Mouse (Mus musculus) thymus, adult 2 months (tissue): ENCODE measurements around the gene Rasl2-9. TPM values are rescaled to one million over a fixed set of nuclear protein-coding genes. Genes with fewer than 3 reads are reported as not detected.

Experiments
- DNase-seq: peaks from one replicate; pipeline ENCODE4 v3.0.0; 2021
- H3K27ac ChIP-seq: fragments of 200-500 bp; 2 replicates; pipeline ENCODE4 v1.5.1; 2012; ENCODE audit warnings: low read length, control low read depth; ENCODE audit not compliant: control insufficient read depth, insufficient read depth
- H3K27me3 ChIP-seq: fragments of 200-500 bp; 2 replicates; pipeline ENCODE4 v1.6.1; 2012; ENCODE audit warnings: mild to moderate bottlenecking, low read length, moderate library complexity, mixed read lengths; ENCODE audit not compliant: control insufficient read depth, insufficient read depth
- H3K36me3 ChIP-seq: fragments of 200-500 bp; 2 replicates; pipeline ENCODE4 v1.6.1; 2012; ENCODE audit warnings: mild to moderate bottlenecking, low read length, moderate library complexity; ENCODE audit not compliant: control insufficient read depth, insufficient read depth
- H3K4me1 ChIP-seq: fragments of 200-500 bp; replicated peaks from 2 replicates; pipeline ENCODE4 v1.6.1; 2012; ENCODE audit warnings: low read length; ENCODE audit not compliant: control insufficient read depth, insufficient read depth
- H3K4me3 ChIP-seq: fragments of 200-500 bp; 2 replicates; pipeline ENCODE4 v1.5.1; 2012; ENCODE audit warnings: mild to moderate bottlenecking, low read length, control low read depth, moderate library complexity; ENCODE audit not compliant: control insufficient read depth, insufficient read depth
- CTCF ChIP-seq: fragments of 200-500 bp; IDR thresholded peaks from 2 replicates; pipeline ENCODE4 v1.5.1; 2012; ENCODE audit warnings: mild to moderate bottlenecking, control low read depth, low read length, moderate library complexity, borderline replicate concordance; ENCODE audit not compliant: control insufficient read depth, poor library complexity, insufficient read depth; ENCODE audit errors: extremely low read depth
- POLR2A ChIP-seq: fragments of 200-500 bp; IDR thresholded peaks from 2 replicates; pipeline ENCODE4 v1.6.1; 2012; ENCODE audit warnings: mild to moderate bottlenecking, low read length, control low read depth, moderate library complexity; ENCODE audit not compliant: control insufficient read depth, poor library complexity, insufficient read depth; ENCODE audit errors: extremely low read depth
- WGBS: fragments of 180-500 bp; shearing (Covaris S2); methylation state at CpG from one replicate; pipeline ENCODE4 v1.1.7; 2018; 5-methylcytosine and 5-hydroxymethylcytosine counted together
- polyA plus RNA-seq: library from polyadenylated mRNA; depleted of rRNA; stranded (reverse); fragments of >200 nt; gene quantifications from 2 replicates; pipeline ENCODE4 v1.2.3, GENCODE M21; 2012

Rasl2-9 gene
- polyA plus RNA-seq, 1 experiment: 0.39 TPM

DNA sequence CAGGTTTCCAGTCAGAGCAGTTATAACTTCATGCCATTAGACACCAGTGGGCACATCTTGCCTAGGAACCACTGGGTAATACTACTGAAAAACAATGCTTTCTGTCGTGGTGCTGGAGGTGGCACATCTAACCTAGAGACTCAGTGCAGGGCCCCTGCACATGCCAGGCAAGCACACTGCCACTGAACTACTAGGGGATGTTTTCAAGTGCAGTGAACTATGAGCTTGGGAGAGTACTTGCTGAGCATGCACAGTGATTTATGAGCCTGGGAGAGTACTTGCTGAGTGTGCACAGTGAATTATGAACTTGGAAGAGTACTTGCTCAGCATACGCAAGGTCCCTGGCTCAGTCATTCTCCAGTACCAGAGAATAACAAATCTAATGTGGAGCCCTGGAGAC, 23.2 kb downstream of the Rasl2-9 start:
- WGBS: 84% methylated on average over 2 of the region's 2 CpGs
- TF ChIP-seq POLR2A (no peak), CTCF (no peak)
- H3K27ac ChIP-seq: no peak overlapping the region
- peaks cover 5% of the 10 kb centered on the region; the same call in 1 of the 2 replicates for H3K4me1 ChIP-seq
- 0 out of 2 replicates have a peak, but pooled peaks cover 4% of the 10 kb centered on the region for H3K36me3 ChIP-seq
- H3K27me3 ChIP-seq: no peaks in the 10 kb centered on the region
- DNase-seq: no peak
- H3K4me3 ChIP-seq: no peak overlapping the region

DNA sequence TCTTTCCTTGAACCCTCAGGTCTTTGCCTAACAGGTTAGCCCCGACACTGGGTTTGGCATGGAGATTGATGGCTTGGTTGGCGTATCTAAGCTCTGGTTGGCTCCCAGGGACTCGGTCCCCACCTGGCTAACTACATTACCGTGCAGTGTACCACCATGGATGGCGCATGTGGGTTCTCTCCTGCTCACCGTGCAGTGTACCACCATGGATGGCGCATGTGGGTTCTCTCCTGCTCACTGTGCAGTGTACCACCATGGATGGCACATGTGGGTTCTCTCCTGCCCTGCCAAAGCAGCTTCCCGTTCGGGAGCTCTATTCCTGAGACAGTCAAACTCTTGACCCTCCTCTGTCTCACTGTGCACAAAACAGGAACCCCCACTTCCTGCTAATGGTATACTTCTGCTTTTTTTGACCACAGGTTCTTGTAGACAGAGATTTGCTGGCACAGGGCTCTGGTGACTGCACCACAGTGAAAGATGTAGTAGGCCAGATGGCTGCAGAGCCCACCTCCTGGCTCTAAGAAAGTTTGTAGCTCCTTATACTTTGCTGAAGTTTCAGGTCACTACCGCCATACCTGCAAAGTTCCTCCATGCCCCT, 24.6 kb downstream of the Rasl2-9 start:
- no peak for DNase-seq
- Histone ChIP-seq H3K4me3 (no peak overlapping the region), H3K27ac (no peak overlapping the region), H3K4me1 (peaks cover 5% of the 10 kb centered on the region; the same call in 1 of the 2 replicates), H3K27me3 (no peaks in the 10 kb centered on the region), H3K36me3 (peaks cover 14% of the 10 kb centered on the region)
- TF ChIP-seq CTCF: no peak
- no peak for TF ChIP-seq POLR2A
- 6% methylated on average over 10 of the region's 10 CpGs for WGBS

DNA sequence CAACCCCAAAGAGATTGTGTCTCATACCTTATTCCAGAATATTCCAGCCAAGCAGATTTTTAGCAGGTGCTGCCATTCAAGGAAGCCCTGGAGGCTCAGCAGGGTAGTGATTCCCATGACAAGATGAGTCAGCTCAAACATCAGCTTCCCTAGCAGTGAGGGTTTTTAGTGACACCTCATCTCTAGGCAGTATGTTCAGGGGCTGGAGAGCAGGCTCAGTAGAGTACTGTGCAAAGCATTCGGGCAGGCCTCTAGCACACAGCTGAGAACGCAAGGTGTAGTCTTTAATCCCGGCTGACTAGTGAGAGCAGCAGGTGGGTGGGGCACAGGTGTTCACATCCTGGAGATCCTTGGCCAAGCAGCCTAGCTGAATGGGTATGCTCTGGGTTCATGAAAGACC, 26.0 kb downstream of the Rasl2-9 start:
- DNase-seq: no peak
- Histone ChIP-seq H3K27ac (no peak overlapping the region), H3K27me3 (no peaks in the 10 kb centered on the region), H3K4me1 (peaks cover 5% of the 10 kb centered on the region; the same call in 1 of the 2 replicates), H3K36me3 (peaks cover 24% of the 10 kb centered on the region), H3K4me3 (no peak overlapping the region)
- WGBS: 88% methylated on average over 3 of the region's 3 CpGs
- TF ChIP-seq POLR2A: no peak
- no peak for TF ChIP-seq CTCF

DNA sequence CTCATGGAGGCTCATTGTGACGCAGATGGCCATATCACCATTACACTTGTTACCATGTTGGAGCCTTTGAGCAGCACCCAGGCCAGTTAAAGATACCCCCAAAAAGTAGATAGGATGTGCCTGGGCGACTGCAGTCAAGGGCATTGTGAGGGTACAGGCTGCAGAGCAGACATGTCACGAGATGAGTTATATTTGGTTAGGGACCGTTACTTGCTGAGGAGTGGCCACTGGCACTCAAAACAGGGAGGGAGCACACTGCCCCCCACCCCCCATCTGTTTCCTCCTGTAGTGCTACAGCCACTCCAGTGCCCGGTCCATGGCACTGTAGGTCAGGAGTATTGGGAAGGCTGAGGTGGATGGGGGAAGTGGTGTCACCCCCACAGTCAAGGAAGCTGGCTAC, 27.0 kb downstream of the Rasl2-9 start:
- H3K36me3 ChIP-seq: peaks cover 32% of the 10 kb centered on the region
- no peak overlapping the region for H3K27ac ChIP-seq
- H3K27me3 ChIP-seq: no peaks in the 10 kb centered on the region
- TF ChIP-seq POLR2A (no peak), CTCF (no peak)
- DNase-seq: no peak
- 98% methylated on average over 5 of the region's 5 CpGs for whole genome bisulfite sequencing
- peaks cover 5% of the 10 kb centered on the region; the same call in 1 of the 2 replicates for H3K4me1 ChIP-seq
- no peak overlapping the region for H3K4me3 ChIP-seq

DNA sequence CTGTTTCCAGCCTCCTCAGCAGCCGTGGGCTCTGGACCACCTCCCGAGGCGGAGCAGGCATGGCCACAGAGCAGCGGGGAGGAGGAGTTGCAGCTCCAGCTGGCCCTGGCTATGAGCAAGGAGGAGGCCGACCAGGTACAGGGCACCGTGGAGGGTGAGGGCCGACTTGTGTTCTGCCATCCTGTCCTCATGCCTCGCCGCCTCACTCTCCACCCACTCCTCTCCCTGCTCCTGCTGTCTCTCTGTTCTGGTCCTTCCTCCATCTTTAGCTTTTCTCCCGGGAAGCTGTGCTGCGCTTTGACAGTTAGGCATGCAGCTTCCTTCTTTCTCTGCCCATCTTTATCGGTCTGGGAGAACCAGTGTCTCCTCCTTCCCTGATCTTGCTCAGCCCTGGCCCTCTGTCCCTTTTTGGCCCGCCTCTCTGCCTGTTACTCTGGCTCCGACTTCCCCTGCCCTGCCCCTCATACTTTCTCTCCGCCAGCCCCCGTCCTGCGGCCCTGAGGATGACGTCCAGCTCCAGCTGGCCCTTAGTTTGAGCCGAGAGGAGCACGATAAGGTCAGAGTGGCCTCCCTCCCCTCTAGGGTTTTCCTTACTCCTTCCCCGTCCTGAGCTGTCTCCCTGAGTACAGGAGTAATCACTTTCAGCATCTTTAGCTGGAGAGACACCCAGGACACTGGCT, 32.8 kb downstream of the Rasl2-9 start:
- no peak for TF ChIP-seq CTCF
- peaks cover 63% of the 10 kb centered on the region for H3K36me3 ChIP-seq
- no peaks in the 10 kb centered on the region for H3K4me1 ChIP-seq
- no peaks in the 10 kb centered on the region for H3K27me3 ChIP-seq
- DNase-seq: no peak
- WGBS: 93% methylated on average over 21 of the region's 21 CpGs
- no peak overlapping the region for H3K4me3 ChIP-seq
- no peak overlapping the region for H3K27ac ChIP-seq

DNA sequence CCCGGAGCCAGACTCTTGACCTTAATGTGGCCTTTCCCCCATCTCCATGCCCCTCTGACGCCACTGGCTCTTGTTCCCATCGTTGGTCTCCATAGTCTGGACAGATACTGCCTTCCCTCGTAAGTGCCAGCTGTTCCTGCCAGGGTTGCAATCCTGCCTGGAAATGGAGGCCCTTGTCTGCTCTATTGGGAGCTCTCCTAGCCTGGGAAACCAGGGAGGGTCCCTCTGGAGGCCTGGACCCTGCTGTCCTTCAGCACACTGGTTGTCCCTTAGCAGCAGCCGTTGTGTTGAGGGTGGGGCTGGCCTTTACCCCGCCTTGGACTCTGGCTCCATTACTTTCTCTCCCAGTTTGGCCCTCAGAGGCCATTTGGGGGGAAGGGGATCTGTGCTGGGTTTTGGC, 33.4 kb downstream of the Rasl2-9 start:
- 92% methylated on average over 6 of the region's 6 CpGs for WGBS
- no peak for TF ChIP-seq POLR2A
- no peak for TF ChIP-seq CTCF
- no peak for DNase-seq
- no peak overlapping the region for H3K4me3 ChIP-seq
- no peaks in the 10 kb centered on the region for H3K4me1 ChIP-seq
- H3K36me3 ChIP-seq: peaks cover 58% of the 10 kb centered on the region
- no peaks in the 10 kb centered on the region for H3K27me3 ChIP-seq
- H3K27ac ChIP-seq: no peak overlapping the region

DNA sequence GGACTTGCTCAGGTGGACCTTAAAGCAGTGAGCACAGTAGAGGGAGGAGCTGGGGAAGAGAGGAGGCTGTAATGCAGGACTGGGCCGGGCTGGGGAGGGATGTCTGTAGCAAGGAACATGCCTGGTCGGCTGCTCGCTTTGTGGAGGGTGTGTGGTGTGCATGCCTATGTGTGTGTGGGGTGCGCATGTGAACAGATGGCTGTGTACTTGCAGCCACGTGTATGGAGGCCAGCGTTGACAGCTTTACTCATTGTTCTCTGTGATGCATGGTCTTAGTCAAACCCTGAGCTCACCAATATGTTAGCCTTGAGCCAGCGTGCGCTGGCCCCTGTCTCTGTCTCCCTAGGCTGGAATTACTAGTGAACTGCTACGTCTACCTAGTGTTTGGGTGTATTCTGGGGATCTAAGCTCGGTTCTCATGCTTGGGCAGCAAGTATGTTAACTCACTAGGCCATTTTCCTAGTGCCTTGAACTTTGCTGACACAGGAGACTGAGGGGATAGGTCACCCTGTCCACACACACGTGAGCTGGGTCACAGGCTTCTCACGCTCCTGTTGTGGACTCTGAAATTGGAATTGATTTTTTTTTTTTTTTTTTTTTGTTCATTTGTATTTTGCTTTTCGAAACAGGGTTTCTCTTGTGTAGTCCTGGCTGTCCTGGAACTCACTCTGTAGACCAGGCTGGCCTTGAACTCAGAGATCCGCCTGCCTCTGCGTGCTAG, 34.6 kb downstream of the Rasl2-9 start:
- H3K27me3 ChIP-seq: no peaks in the 10 kb centered on the region
- no peaks in the 10 kb centered on the region for H3K4me1 ChIP-seq
- TF ChIP-seq POLR2A: no peak
- no peak for TF ChIP-seq CTCF
- H3K36me3 ChIP-seq: peaks cover 61% of the 10 kb centered on the region
- no peak for DNase-seq
- WGBS: 95% methylated on average over 15 of the region's 15 CpGs
- H3K27ac ChIP-seq: no peak overlapping the region
- H3K4me3 ChIP-seq: no peak overlapping the region
